Mouse (Mus musculus) myocyte (in vitro differentiated cells): ENCODE results near the gene Gm13101.
"Not testable (repeated sequence)": the region's sequence is repeated elsewhere in the genome, so short reads cannot be mapped to it uniquely, and the experiment has no call there.

Experiments used
- CEBPB ChIP-seq: IDR thresholded peaks from 2 replicates; pipeline ENCODE4 v1.6.1; 2011; ENCODE audit warnings: mild to moderate bottlenecking, moderate library complexity; ENCODE audit not compliant: poor library complexity, insufficient read depth, severe bottlenecking
- MAX ChIP-seq: IDR thresholded peaks from one replicate; pipeline ENCODE4 v1.6.1; 2011; ENCODE audit warnings: low read depth, mild to moderate bottlenecking, control low read depth
- MYOD1 ChIP-seq, 3 experiments: IDR thresholded peaks; one replicate each; pipeline ENCODE4 v1.6.1; 2011; ENCODE audit warnings: control low read depth in 2 of 3, low read depth in 2 of 3, mild to moderate bottlenecking in 2 of 3, moderate library complexity in 1 of 3; ENCODE audit not compliant: insufficient read length in 2 of 3, control insufficient read depth in 1 of 3
- MYOG ChIP-seq, 3 experiments: IDR thresholded peaks; one replicate each; pipeline ENCODE4 v1.6.1; 2011; ENCODE audit warnings: control low read depth in 2 of 3, low read depth in 2 of 3, mild to moderate bottlenecking in 2 of 3; ENCODE audit not compliant: insufficient read length in 2 of 3, control insufficient read depth in 1 of 3, insufficient read depth in 1 of 3
- POLR2A ChIP-seq: IDR thresholded peaks from one replicate; pipeline ENCODE4 v1.6.1; 2011; ENCODE audit warnings: low read depth, mild to moderate bottlenecking, control low read depth, moderate library complexity; ENCODE audit not compliant: insufficient read length
- POLR2AphosphoS2 ChIP-seq: IDR thresholded peaks from one replicate; pipeline ENCODE4 v1.6.1; 2011; ENCODE audit warnings: low read depth, control low read depth; ENCODE audit not compliant: insufficient read length
- REST ChIP-seq: IDR thresholded peaks from one replicate; pipeline ENCODE4 v1.6.1; 2011; ENCODE audit warnings: mild to moderate bottlenecking, control low read depth, moderate library complexity; ENCODE audit not compliant: insufficient read depth, insufficient read length
- SRF ChIP-seq: IDR thresholded peaks from one replicate; pipeline ENCODE4 v1.6.1; 2011; ENCODE audit warnings: low read depth; ENCODE audit not compliant: control insufficient read depth, insufficient read length
- TCF12 ChIP-seq: IDR thresholded peaks from one replicate; pipeline ENCODE4 v1.6.1; 2011; ENCODE audit warnings: mild to moderate bottlenecking, control low read depth; ENCODE audit not compliant: poor library complexity, insufficient read depth, severe bottlenecking
- USF1 ChIP-seq: IDR thresholded peaks from one replicate; pipeline ENCODE4 v1.6.1; 2011; ENCODE audit warnings: low read depth, mild to moderate bottlenecking, control low read depth, moderate library complexity

DNA sequence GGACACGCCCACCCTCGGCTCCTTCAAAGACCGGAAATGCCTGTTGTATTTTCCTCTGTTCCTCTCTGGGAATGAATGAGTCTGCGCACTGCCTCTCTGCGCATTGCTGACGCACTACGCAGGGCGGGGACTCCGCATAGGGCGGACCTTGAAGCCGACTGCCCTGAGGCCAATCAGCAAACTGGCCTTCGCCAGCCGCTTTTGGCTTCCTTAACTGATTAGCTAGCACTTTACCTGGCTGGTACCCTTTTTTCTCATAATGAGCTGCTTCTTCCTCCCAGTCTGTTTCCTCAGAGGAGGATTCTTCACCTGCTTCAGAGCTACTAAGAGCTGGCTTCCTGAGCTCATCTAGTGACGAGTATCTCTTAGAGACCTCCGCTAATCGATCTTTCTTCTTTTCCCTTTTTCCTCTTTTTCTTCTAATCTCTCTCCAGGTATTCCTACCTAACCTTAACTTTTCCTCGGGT is 20.8 kb upstream of the Gm13101 start:
- not testable (repeated sequence) for TF ChIP-seq MYOG (IDR thresholded peaks at IDR 0.05; ENCODE audit: control insufficient read depth in 1 of 3, insufficient read depth in 1 of 3, insufficient read length in 2 of 3, low read depth in 2 of 3); REST; POLR2A; USF1; POLR2AphosphoS2; CEBPB; TCF12; MAX; SRF; MYOD1 (IDR thresholded peaks at IDR 0.05; ENCODE audit: control insufficient read depth in 1 of 3, insufficient read length in 2 of 3, low read depth in 2 of 3)
